Mouse (Mus musculus) kidney, embryonic 16.5 days (tissue): Measurements from ENCODE around the gene Qrfpr. TPM values are rescaled to one million over a fixed set of nuclear protein-coding genes. Genes with fewer than 3 reads are reported as not detected.

Experiments used
- ATAC-seq: fragments of 200-750 bp; cut with Nextera tagmentation; 2 replicates; pipeline ENCODE4 v1.8.0; 2017; ENCODE audit warnings: moderate TSS enrichment; ENCODE audit not compliant: low FRiP score, low TSS enrichment
- H3K27ac ChIP-seq: fragments of 300-500 bp; sonication (generic); 2 replicates; pipeline ENCODE4 v1.5.1; 2014; ENCODE audit warnings: low read length
- H3K27me3 ChIP-seq: fragments of 300-500 bp; sonication (generic); 2 replicates; pipeline ENCODE4 v1.6.1; 2014; ENCODE audit warnings: low read length, control low read depth, mixed read lengths; ENCODE audit not compliant: insufficient read depth
- H3K36me3 ChIP-seq: fragments of 300-500 bp; sonication (generic); 2 replicates; pipeline ENCODE4 v1.6.1; 2014; ENCODE audit warnings: low read length, control low read depth, mixed read lengths; ENCODE audit not compliant: insufficient read depth
- H3K4me1 ChIP-seq: fragments of 300-500 bp; sonication (generic); 2 replicates; pipeline ENCODE4 v1.6.1; 2014; ENCODE audit warnings: low read length, control low read depth, mixed read lengths; ENCODE audit not compliant: insufficient read depth
- H3K4me2 ChIP-seq: fragments of 300-500 bp; sonication (generic); replicated peaks from 2 replicates; pipeline ENCODE4 v1.6.1; 2014; ENCODE audit warnings: low read depth, low read length
- H3K4me3 ChIP-seq: fragments of 300-500 bp; sonication (generic); 2 replicates; pipeline ENCODE4 v1.5.1; 2014; ENCODE audit warnings: mild to moderate bottlenecking, low read length
- H3K9ac ChIP-seq: fragments of 300-500 bp; sonication (generic); replicated peaks from 2 replicates; pipeline ENCODE4 v1.6.1; 2014; ENCODE audit warnings: low read length
- H3K9me3 ChIP-seq: fragments of 300-500 bp; sonication (generic); 2 replicates; pipeline ENCODE4 v1.6.1; 2016; ENCODE audit warnings: low read length, control low read depth
- whole genome bisulfite sequencing: fragments of 180-500 bp; shearing (Covaris S2); extraction: QIAGEN DNeasy Blood & Tissue Kit; methylation state at CpG from one replicate; pipeline ENCODE4 v1.1.7; 2014; 5-methylcytosine and 5-hydroxymethylcytosine counted together
- polyA plus RNA-seq: library from polyadenylated mRNA; unstranded; fragments of >200 nt; fragmentation: Nextera tagmentation; extraction: Ambion mirVana; gene quantifications from 2 replicates; pipeline ENCODE4 v1.2.1, GENCODE M21; 2015

Qrfpr gene
- polyA plus RNA-seq, 1 experiment from 2014 or later = not detected

- Histone ChIP-seq H3K36me3 (no peaks in the 10 kb centered on the region), H3K9ac (no peak overlapping the region), H3K27ac (no peak overlapping the region), H3K4me3 (no peak overlapping the region), H3K27me3 (no peaks in the 10 kb centered on the region), H3K4me1 (0 out of 2 replicates have a peak, but pooled peaks cover 6% of the 10 kb centered on the region), H3K4me2 (no peak overlapping the region), H3K9me3 (no peaks in the 10 kb centered on the region)
- ATAC-seq = no peak
- WGBS = 54% methylated on average over 11 of the region's 11 CpGs
Measured at GRCm38 (mm10) chr3:36209776-36210555, 12.1 kb downstream of the Qrfpr start.

GRCm38 (mm10) chr3:36207520-36208264 lies 14.4 kb downstream of the Qrfpr start:
- WGBS = 63% methylated on average over 19 of the region's 19 CpGs
- peak overlapping the region; percentile 42; the same call in 1 of the 2 replicates for H3K27ac ChIP-seq
- no peaks in the 10 kb centered on the region for H3K27me3 ChIP-seq
- no peaks in the 10 kb centered on the region for H3K9me3 ChIP-seq
- H3K4me2 ChIP-seq = 0 out of 2 replicates have a peak overlapping the region, but pooled peaks have one; percentile 3
- H3K36me3 ChIP-seq = no peaks in the 10 kb centered on the region
- H3K4me3 ChIP-seq = no peak overlapping the region
- ATAC-seq = peak; percentile 74; the same call in 1 of the 2 replicates
- H3K4me1 ChIP-seq = 0 out of 2 replicates have a peak, but pooled peaks cover 6% of the 10 kb centered on the region
- H3K9ac ChIP-seq = no peak overlapping the region

GRCm38 (mm10) chr3:36202932-36203331 lies 19.2 kb downstream of the Qrfpr start:
- 78% methylated on average over 7 of the region's 7 CpGs for WGBS
- Histone ChIP-seq H3K9me3 (no peaks in the 10 kb centered on the region), H3K36me3 (no peaks in the 10 kb centered on the region), H3K4me1 (0 out of 2 replicates have a peak, but pooled peaks cover 3% of the 10 kb centered on the region), H3K4me3 (no peak overlapping the region), H3K9ac (no peak overlapping the region), H3K27ac (no peak overlapping the region), H3K27me3 (no peaks in the 10 kb centered on the region), H3K4me2 (no peak overlapping the region)
- ATAC-seq = no peak

- Histone ChIP-seq H3K27ac (no peak overlapping the region), H3K36me3 (no peaks in the 10 kb centered on the region), H3K9me3 (no peaks in the 10 kb centered on the region), H3K4me3 (no peak overlapping the region), H3K4me2 (no peak overlapping the region), H3K9ac (no peak overlapping the region), H3K27me3 (no peaks in the 10 kb centered on the region), H3K4me1 (no peaks in the 10 kb centered on the region)
- WGBS = 75% methylated on average over 5 of the region's 5 CpGs
- ATAC-seq = no peak
Measured at GRCm38 (mm10) chr3:36201098-36201497, 21.0 kb downstream of the Qrfpr start.

- no peak overlapping the region for H3K4me2 ChIP-seq
- no peak for ATAC-seq
Measured at GRCm38 (mm10) chr3:36189243-36189642, 32.9 kb downstream of the Qrfpr start.

GRCm38 (mm10) chr3:36186510-36186909 lies 35.6 kb downstream of the Qrfpr start:
- Histone ChIP-seq H3K9ac (no peak overlapping the region), H3K4me2 (no peak overlapping the region), H3K27me3 (no peaks in the 10 kb centered on the region), H3K9me3 (no peaks in the 10 kb centered on the region), H3K27ac (no peak overlapping the region), H3K4me1 (no peaks in the 10 kb centered on the region), H3K4me3 (no peak overlapping the region), H3K36me3 (no peaks in the 10 kb centered on the region)
- no peak for ATAC-seq
- WGBS = 85% methylated on average over 4 of the region's 4 CpGs

More at GRCm38 (mm10) chr3:36189243-36189642, 32.9 kb downstream of the Qrfpr start:
- no peak overlapping the region for H3K27ac ChIP-seq
- H3K27me3 ChIP-seq = no peaks in the 10 kb centered on the region
- H3K4me1 ChIP-seq = no peaks in the 10 kb centered on the region
- WGBS = 88% methylated on average over 8 of the region's 8 CpGs
- H3K4me3 ChIP-seq = no peak overlapping the region
- no peaks in the 10 kb centered on the region for H3K36me3 ChIP-seq
- H3K9ac ChIP-seq = no peak overlapping the region
- H3K9me3 ChIP-seq = no peaks in the 10 kb centered on the region

GRCm38 (mm10) chr3:36181519-36181918 lies 40.6 kb downstream of the Qrfpr start:
- H3K4me1 ChIP-seq = no peaks in the 10 kb centered on the region
- ATAC-seq = no peak
- H3K36me3 ChIP-seq = no peaks in the 10 kb centered on the region
- no peak overlapping the region for H3K4me2 ChIP-seq
- 7% methylated on average over 4 of the region's 4 CpGs for WGBS
- no peaks in the 10 kb centered on the region for H3K27me3 ChIP-seq
- H3K9ac ChIP-seq = no peak overlapping the region
- no peak overlapping the region for H3K27ac ChIP-seq
- no peak overlapping the region for H3K4me3 ChIP-seq
- H3K9me3 ChIP-seq = no peaks in the 10 kb centered on the region

- ATAC-seq = no peak
- Histone ChIP-seq H3K27me3 (no peaks in the 10 kb centered on the region), H3K4me2 (no peak overlapping the region), H3K4me1 (no peaks in the 10 kb centered on the region), H3K27ac (no peak overlapping the region), H3K4me3 (no peak overlapping the region), H3K9me3 (no peaks in the 10 kb centered on the region), H3K36me3 (peaks cover 6% of the 10 kb centered on the region; the same call in 1 of the 2 replicates), H3K9ac (no peak overlapping the region)
- 92% methylated on average over 2 of the region's 2 CpGs for whole genome bisulfite sequencing
Measured at GRCm38 (mm10) chr3:36173761-36174160, 48.4 kb downstream of the Qrfpr start.

GRCm38 (mm10) chr3:36171348-36171747 lies 50.8 kb downstream of the Qrfpr start:
- H3K27ac ChIP-seq = no peak overlapping the region
- WGBS = 100% methylated on average over 1 of the region's 1 CpGs
- no peak overlapping the region for H3K9ac ChIP-seq
- no peak overlapping the region for H3K4me3 ChIP-seq
- H3K4me2 ChIP-seq = no peak overlapping the region
- no peak for ATAC-seq
- peaks cover 14% of the 10 kb centered on the region; the same call in 1 of the 2 replicates for H3K36me3 ChIP-seq
- H3K9me3 ChIP-seq = no peaks in the 10 kb centered on the region
- no peaks in the 10 kb centered on the region for H3K4me1 ChIP-seq
- H3K27me3 ChIP-seq = no peaks in the 10 kb centered on the region
